Mouse (Mus musculus) CD4-positive, CD25-positive, alpha-beta regulatory T cell, adult 2 months (primary cell): ENCODE measurements around the gene Rgs7bp.

ENCODE experiments used
- DNase-seq: peaks from one replicate; pipeline ENCODE4 v3.0.0-alpha.2; 2012; ENCODE audit warnings: low read depth, low spot score

Gene Rgs7bp

GRCm38 (mm10) chr13:105008891-105009290 is 45.8 kb downstream of the Rgs7bp start:
- no peak for DNase-seq

- no peak for DNase-seq
Observed at GRCm38 (mm10) chr13:105002831-105003157, 51.9 kb downstream of the Rgs7bp start.

- DNase-seq: no peak
Observed at GRCm38 (mm10) chr13:105002132-105002830, 52.4 kb downstream of the Rgs7bp start.

GRCm38 (mm10) chr13:105001714-105002113 is 53.0 kb downstream of the Rgs7bp start:
- no peak for DNase-seq

- DNase-seq: no peak
Observed at GRCm38 (mm10) chr13:104988811-104989258, 65.9 kb downstream of the Rgs7bp start.

- DNase-seq: no peak
Observed at GRCm38 (mm10) chr13:104988009-104988540, 66.7 kb downstream of the Rgs7bp start.

- DNase-seq: no peak
Observed at GRCm38 (mm10) chr13:104985691-104986090, 69.0 kb downstream of the Rgs7bp start.

GRCm38 (mm10) chr13:104983989-104984388 is 70.7 kb downstream of the Rgs7bp start:
- no peak for DNase-seq

GRCm38 (mm10) chr13:104982781-104983353 is 71.9 kb downstream of the Rgs7bp start:
- DNase-seq: no peak

- no peak for DNase-seq
Observed at GRCm38 (mm10) chr13:104978176-104978575, 76.6 kb downstream of the Rgs7bp start.

GRCm38 (mm10) chr13:104967486-104967885 is 87.2 kb downstream of the Rgs7bp start:
- DNase-seq: no peak

GRCm38 (mm10) chr13:104963716-104964115 is 91.0 kb downstream of the Rgs7bp start:
- no peak for DNase-seq

- DNase-seq: no peak
Observed at GRCm38 (mm10) chr13:104962716-104963411, 91.9 kb downstream of the Rgs7bp start.

- DNase-seq: no peak
Observed at GRCm38 (mm10) chr13:104962166-104962565, 92.6 kb downstream of the Rgs7bp start.

GRCm38 (mm10) chr13:104960951-104961715 is 93.6 kb downstream of the Rgs7bp start:
- DNase-seq: no peak

GRCm38 (mm10) chr13:104960206-104960928 is 94.4 kb downstream of the Rgs7bp start:
- DNase-seq: no peak

- no peak for DNase-seq
Observed at GRCm38 (mm10) chr13:104959733-104960132, 95.0 kb downstream of the Rgs7bp start.

- peak; percentile 84 for DNase-seq
Observed at GRCm38 (mm10) chr13:104947958-104948357, 106.8 kb downstream of the Rgs7bp start.

- no peak for DNase-seq
Observed at GRCm38 (mm10) chr13:104940483-104940882, 114.2 kb downstream of the Rgs7bp start.

- DNase-seq: peak; percentile 86
Observed at GRCm38 (mm10) chr13:104939856-104940255, 114.9 kb downstream of the Rgs7bp start.

GRCm38 (mm10) chr13:104938966-104939593 is 115.7 kb downstream of the Rgs7bp start:
- peak; percentile 16 for DNase-seq
